Mouse (Mus musculus) left cerebral cortex, adult 9 months (tissue): ENCODE data around the gene Gm21836.
"Not testable (repeated sequence)": the region's sequence is repeated elsewhere in the genome, so short reads cannot be mapped to it uniquely, and the experiment has no call there.

ENCODE experiments used
- DNase-seq, 2 experiments: peaks; one replicate each; pipeline ENCODE4 v3.0.0; 2022; ENCODE audit warnings: low spot score in 2 of 2

Gm21836 gene

GRCm38 (mm10) chr9:124493693-124494092, at the start of gene Gm21836:
Gene Gm21836, minus strand, starts transcription at chr9:124493793.
- not testable (repeated sequence) for DNase-seq

- DNase-seq, result not testable (repeated sequence)
These were observed 13.1 kb downstream of the Gm21836 start for GRCm38 (mm10) chr9:124480361-124480980.

GRCm38 (mm10) chr9:124478081-124478480, 15.5 kb downstream of the Gm21836 start:
- DNase-seq, result peak in 1 of 2 experiments; percentile 44

- DNase-seq, result no peak
These were observed 17.3 kb downstream of the Gm21836 start, which contains the start of gene Ppp2r3d for GRCm38 (mm10) chr9:124476096-124476902. Gene Ppp2r3d, minus strand, starts transcription at chr9:124476898.

- no peak for DNase-seq
These were observed 17.9 kb downstream of the Gm21836 start for GRCm38 (mm10) chr9:124475689-124476088.

- DNase-seq, result peak in 1 of 2 experiments; percentile 10
These were observed 37.0 kb downstream of the Gm21836 start for GRCm38 (mm10) chr9:124456572-124456971.
